Mouse (Mus musculus) olfactory bulb, adult 2 months (tissue): ENCODE data around the gene Eef1a1.

Source experiments
- CTCF ChIP-seq: fragments of 200-500 bp; IDR thresholded peaks from 2 replicates; pipeline ENCODE4 v1.5.1; 2012; ENCODE audit warnings: low read depth, mild to moderate bottlenecking, low read length, moderate library complexity; ENCODE audit not compliant: insufficient read depth
- POLR2A ChIP-seq: fragments of 200-500 bp; IDR thresholded peaks from 2 replicates; pipeline ENCODE4 v1.6.1; 2012; ENCODE audit warnings: mild to moderate bottlenecking, low read depth, low read length, moderate library complexity; ENCODE audit not compliant: insufficient read depth

DNA sequence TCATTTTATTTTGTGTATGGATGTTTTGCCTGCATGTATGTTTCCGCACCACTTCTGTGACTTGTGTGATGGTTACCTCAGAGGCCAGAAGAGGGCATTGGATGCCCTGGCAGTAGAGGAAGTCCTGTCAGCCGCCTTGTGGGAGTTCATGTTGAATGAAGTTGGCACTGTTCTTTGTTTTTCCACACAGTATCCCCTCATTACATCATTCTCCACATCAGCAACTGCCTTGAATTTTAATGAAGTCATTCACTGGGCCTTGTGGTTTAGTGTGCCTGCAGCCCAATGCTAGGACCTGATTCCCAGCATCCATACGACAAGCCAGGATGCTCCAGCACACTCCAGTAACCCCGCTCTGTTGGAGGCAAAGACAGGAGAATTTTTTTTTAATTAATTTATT, 12.3 kb upstream of the Eef1a1 start:
- no peak for TF ChIP-seq POLR2A
- no peak for TF ChIP-seq CTCF
